Mouse (Mus musculus) ES-E14 (cell line): Measurements from ENCODE around the gene Lyzl6. TPM values are rescaled to one million over a fixed set of nuclear protein-coding genes. Genes with fewer than 3 reads are reported as not detected.

Source experiments
- DNase-seq: peaks from one replicate; pipeline ENCODE4 v3.0.0-alpha.2; 2013; ENCODE audit warnings: low read depth, low spot score
- H3K27ac ChIP-seq: 2 replicates; pipeline ENCODE4 v1.5.1; 2012; ENCODE audit warnings: low read depth, mild to moderate bottlenecking, low read length, moderate library complexity, mixed read lengths; ENCODE audit not compliant: poor library complexity, insufficient read depth, severe bottlenecking
- H3K36me3 ChIP-seq: 2 replicates; pipeline ENCODE4 v1.6.1; 2012; ENCODE audit warnings: mild to moderate bottlenecking, low read length, moderate library complexity, mixed read lengths; ENCODE audit not compliant: control insufficient read depth, poor library complexity, insufficient read depth, severe bottlenecking
- H3K4me1 ChIP-seq, 2 experiments: fragments of 150-350 bp in 1 of 2; sonication (generic) in 1 of 2; 2 replicates each; pipeline ENCODE4 v1.6.1; 2012; ENCODE audit warnings: low read length in 2 of 2, mild to moderate bottlenecking in 1 of 2, mixed read lengths in 1 of 2; ENCODE audit not compliant: control insufficient read depth in 2 of 2, insufficient read depth in 2 of 2, poor library complexity in 1 of 2
- H3K4me3 ChIP-seq, 2 experiments: fragments of 150-350 bp in 1 of 2; sonication (generic) in 1 of 2; 2 replicates each; pipeline ENCODE4 v1.5.1; 2012; ENCODE audit warnings: low read length in 2 of 2, low read depth in 1 of 2, mild to moderate bottlenecking in 1 of 2, mixed read lengths in 1 of 2; ENCODE audit not compliant: insufficient read depth in 1 of 2, poor library complexity in 1 of 2, severe bottlenecking in 1 of 2
- H3K9ac ChIP-seq: 2 replicates; pipeline ENCODE4 v1.6.1; 2012; ENCODE audit warnings: low read depth, mild to moderate bottlenecking, low read length, mixed read lengths; ENCODE audit not compliant: poor library complexity, insufficient read depth, severe bottlenecking
- H3K9me3 ChIP-seq: fragments of 150-350 bp; sonication (generic); 2 replicates; pipeline ENCODE4 v1.6.1; 2012; ENCODE audit warnings: low read depth, mild to moderate bottlenecking, low read length; ENCODE audit not compliant: control insufficient read depth, insufficient read depth
- CHD2 ChIP-seq: IDR thresholded peaks from 2 replicates; pipeline ENCODE4 v1.6.1; 2014; ENCODE audit warnings: mild to moderate bottlenecking, low read depth, low read length, inconsistent platforms
- HCFC1 ChIP-seq: IDR thresholded peaks from 2 replicates; pipeline ENCODE4 v1.6.1; 2012; ENCODE audit warnings: low read length, inconsistent platforms, borderline replicate concordance; ENCODE audit not compliant: insufficient read depth
- MAFK ChIP-seq: IDR thresholded peaks from 2 replicates; pipeline ENCODE4 v1.6.1; 2014; ENCODE audit warnings: mild to moderate bottlenecking, low read depth, low read length, inconsistent platforms; ENCODE audit not compliant: insufficient read depth
- ZC3H11A ChIP-seq: IDR thresholded peaks from 2 replicates; pipeline ENCODE4 v1.6.1; 2012; ENCODE audit warnings: low read depth, mild to moderate bottlenecking, inconsistent platforms, low read length, borderline replicate concordance
- ZNF384 ChIP-seq: IDR thresholded peaks from 2 replicates; pipeline ENCODE4 v1.6.1; 2012; ENCODE audit warnings: low read depth, low read length, inconsistent platforms
- in situ Hi-C, 2 experiments: fragments of 600-800 bp; cut with MboI; formaldehyde crosslinking; loops; one replicate each; pipeline ENCODE4 v1.15.1; 2025; ENCODE audit warnings: low sequenced_read_pairs in 2 of 2, inconsistent platforms in 1 of 2; ENCODE audit not compliant: unreplicated experiment in 2 of 2
- total RNA-seq: library from RNA; depleted of rRNA; stranded (reverse); fragments of 300-350 nt; gene quantifications from 2 replicates; pipeline ENCODE4 v1.2.3, GENCODE M21; 2012

The Lyzl6 gene
- total RNA-seq, 1 experiment = not detected

- H3K4me1 ChIP-seq = no peaks in the 10 kb centered on the region
- H3K36me3 ChIP-seq = peaks cover 14% of the 10 kb centered on the region
- in situ Hi-C loops = loop anchor here in 1 of 2 experiments (10.0 kb wide), 1 partner anchor 341 kb away; no protein-coding TSS in a partner anchor
- peak; percentile 58 for DNase-seq
- no peaks in the 10 kb centered on the region for H3K9me3 ChIP-seq
- no peak overlapping the region for H3K27ac ChIP-seq
- TF ChIP-seq MAFK (no peak), ZC3H11A (peak; percentile 63; the same call in 1 of the 2 replicates)
- no peak overlapping the region for H3K4me3 ChIP-seq
- no peak overlapping the region for H3K9ac ChIP-seq
These were observed 36.9 kb upstream of the Lyzl6 start for GRCm38 (mm10) chr11:103675556-103675955.

- no peak for DNase-seq
- H3K9ac ChIP-seq = no peak overlapping the region
- H3K36me3 ChIP-seq = no peaks in the 10 kb centered on the region
- no peak overlapping the region for H3K4me3 ChIP-seq
- H3K9me3 ChIP-seq = no peaks in the 10 kb centered on the region
- H3K4me1 ChIP-seq = 0 out of 4 replicates have a peak, but pooled peaks cover 0 to under 1% of the 10 kb centered on the region in 2 experiments
- TF ChIP-seq ZNF384 = no peak
- TF ChIP-seq MAFK = no peak
- TF ChIP-seq HCFC1 = no peak
- no peak for TF ChIP-seq ZC3H11A
- no peak for TF ChIP-seq CHD2
- H3K27ac ChIP-seq = no peak overlapping the region
- in situ Hi-C loops = no loop called here
These were observed 28.3 kb upstream of the Lyzl6 start for GRCm38 (mm10) chr11:103666907-103667426.

- in situ Hi-C loops = no loop called here
- H3K4me3 ChIP-seq = no peak overlapping the region
- H3K27ac ChIP-seq = no peak overlapping the region
- TF ChIP-seq CHD2 (no peak), ZC3H11A (no peak), MAFK (no peak), HCFC1 (no peak), ZNF384 (no peak)
- no peaks in the 10 kb centered on the region for H3K36me3 ChIP-seq
- H3K4me1 ChIP-seq = 0 out of 4 replicates have a peak, but pooled peaks cover 0 to 2% of the 10 kb centered on the region in 2 experiments
- DNase-seq = no peak
- H3K9ac ChIP-seq = no peak overlapping the region
- H3K9me3 ChIP-seq = no peaks in the 10 kb centered on the region
These were observed 27.7 kb upstream of the Lyzl6 start for GRCm38 (mm10) chr11:103666181-103666906.

- Histone ChIP-seq H3K27ac (no peak overlapping the region), H3K9me3 (no peaks in the 10 kb centered on the region), H3K4me1 (0 out of 4 replicates have a peak, but pooled peaks cover 0 to 2% of the 10 kb centered on the region in 2 experiments), H3K4me3 (no peak overlapping the region), H3K9ac (no peak overlapping the region), H3K36me3 (no peaks in the 10 kb centered on the region)
- in situ Hi-C loops = no loop called here
- no peak for TF ChIP-seq ZC3H11A
- TF ChIP-seq ZNF384 = no peak
- no peak for TF ChIP-seq MAFK
- TF ChIP-seq CHD2 = no peak
- no peak for TF ChIP-seq HCFC1
- no peak for DNase-seq
These were observed 27.0 kb upstream of the Lyzl6 start for GRCm38 (mm10) chr11:103665695-103666094.

GRCm38 (mm10) chr11:103663119-103663518 lies 24.4 kb upstream of the Lyzl6 start:
- no peaks in the 10 kb centered on the region for H3K36me3 ChIP-seq
- DNase-seq = no peak
- TF ChIP-seq ZC3H11A (no peak), ZNF384 (no peak), HCFC1 (no peak), CHD2 (no peak), MAFK (no peak)
- H3K4me1 ChIP-seq = 0 out of 4 replicates have a peak, but pooled peaks cover 0 to 2% of the 10 kb centered on the region in 2 experiments
- H3K9me3 ChIP-seq = no peaks in the 10 kb centered on the region
- H3K27ac ChIP-seq = no peak overlapping the region
- in situ Hi-C loops = no loop called here
- no peak overlapping the region for H3K4me3 ChIP-seq
- no peak overlapping the region for H3K9ac ChIP-seq
